Mouse (Mus musculus) intestine, embryonic 15.5 days (tissue): ENCODE results near the gene 4932438A13Rik. TPM values are rescaled to one million over a fixed set of nuclear protein-coding genes. Genes with fewer than 3 reads are reported as not detected.
A peak's percentile ranks its signal among the peaks of the same experiment; 100 is the strongest.

Experiments
- ATAC-seq: fragments of 200-750 bp; cut with Nextera tagmentation; 2 replicates; pipeline ENCODE4 v1.8.0; 2017; ENCODE audit warnings: moderate TSS enrichment, moderate library complexity
- H3K27ac ChIP-seq: fragments of 300-500 bp; sonication (generic); 2 replicates; pipeline ENCODE4 v1.5.1; 2015; ENCODE audit warnings: mild to moderate bottlenecking, inconsistent platforms
- H3K27me3 ChIP-seq: fragments of 300-500 bp; sonication (generic); replicated peaks from 2 replicates; pipeline ENCODE4 v1.6.1; 2015; ENCODE audit warnings: inconsistent platforms
- H3K36me3 ChIP-seq: fragments of 300-500 bp; sonication (generic); 2 replicates; pipeline ENCODE4 v1.6.1; 2015; ENCODE audit warnings: inconsistent platforms
- H3K4me1 ChIP-seq: fragments of 300-500 bp; sonication (generic); replicated peaks from 2 replicates; pipeline ENCODE4 v1.6.1; 2015; ENCODE audit warnings: inconsistent platforms
- H3K4me2 ChIP-seq: fragments of 300-500 bp; sonication (generic); replicated peaks from 2 replicates; pipeline ENCODE4 v1.6.1; 2015; ENCODE audit warnings: mild to moderate bottlenecking, inconsistent platforms
- H3K4me3 ChIP-seq: fragments of 300-500 bp; sonication (generic); replicated peaks from 2 replicates; pipeline ENCODE4 v1.5.1; 2015; ENCODE audit warnings: inconsistent platforms
- H3K9ac ChIP-seq: fragments of 300-500 bp; sonication (generic); 2 replicates; pipeline ENCODE4 v1.6.1; 2015; ENCODE audit warnings: inconsistent platforms
- H3K9me3 ChIP-seq: fragments of 300-500 bp; sonication (generic); 2 replicates; pipeline ENCODE4 v1.6.1; 2016; ENCODE audit warnings: inconsistent platforms
- WGBS: fragments of 180-500 bp; shearing (Covaris S2); methylation state at CpG from one replicate; pipeline ENCODE4 v1.1.7; 2015; 5-methylcytosine and 5-hydroxymethylcytosine counted together
- polyA plus RNA-seq: library from polyadenylated mRNA; unstranded; fragments of >200 nt; fragmentation: Nextera tagmentation; extraction: Ambion mirVana; gene quantifications from 2 replicates; pipeline ENCODE4 v1.2.1, GENCODE M21; 2015

The 4932438A13Rik gene
- polyA plus RNA-seq, 1 experiment from 2014 or later, result 36.4 TPM

DNA sequence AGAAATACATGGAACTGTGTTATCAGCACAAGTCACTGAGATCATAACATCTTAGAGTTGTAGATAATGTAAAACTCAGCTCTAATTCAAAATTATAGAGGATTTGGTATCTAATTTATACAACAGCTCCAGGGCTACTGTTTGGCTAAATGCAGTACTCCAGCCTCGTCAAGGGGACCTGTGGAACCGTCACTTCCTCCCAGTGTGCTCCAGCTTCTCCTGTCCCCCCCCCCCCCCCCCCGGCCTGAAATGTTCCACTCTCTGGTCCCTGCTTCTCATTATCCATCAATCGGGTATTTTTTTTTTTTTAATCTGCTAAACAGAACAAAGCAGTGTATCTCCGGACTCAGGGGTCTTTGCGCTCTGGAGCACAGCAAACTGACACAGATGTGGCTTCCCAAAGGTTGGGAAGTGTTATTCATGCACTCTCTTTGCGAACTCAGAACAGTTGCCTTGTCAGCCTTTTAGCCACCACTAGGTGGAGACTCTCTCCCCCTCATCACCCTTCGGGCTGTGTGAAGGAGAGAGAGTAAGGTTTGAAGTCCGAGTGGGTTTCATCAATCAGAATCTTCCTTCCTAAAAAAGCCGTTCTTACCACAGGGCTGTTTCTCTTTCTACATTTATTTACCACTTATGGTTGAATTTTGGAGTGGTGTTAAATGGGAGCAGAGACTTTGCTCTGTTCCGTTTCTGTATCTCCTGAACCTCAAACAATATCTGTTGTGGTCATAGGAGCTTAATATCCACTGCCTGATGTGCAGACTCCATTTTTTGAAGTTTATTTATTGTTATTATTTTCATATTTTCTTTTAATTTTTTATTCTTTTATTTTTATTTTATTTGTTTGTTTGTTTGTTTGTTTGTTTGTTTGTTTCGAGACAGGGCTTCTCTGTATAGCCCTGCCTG lies 22.0 kb upstream of the 4932438A13Rik start:
- Histone ChIP-seq H3K4me3 (no peak overlapping the region), H3K9ac (no peak overlapping the region), H3K27me3 (no peaks in the 10 kb centered on the region), H3K27ac (no peak overlapping the region), H3K9me3 (no peaks in the 10 kb centered on the region), H3K4me2 (0 out of 2 replicates have a peak overlapping the region, but pooled peaks have one; percentile 2), H3K4me1 (no peaks in the 10 kb centered on the region), H3K36me3 (no peaks in the 10 kb centered on the region)
- peak; percentile 84 for ATAC-seq
- whole genome bisulfite sequencing, result 21% methylated on average over 12 of the region's 12 CpGs

DNA sequence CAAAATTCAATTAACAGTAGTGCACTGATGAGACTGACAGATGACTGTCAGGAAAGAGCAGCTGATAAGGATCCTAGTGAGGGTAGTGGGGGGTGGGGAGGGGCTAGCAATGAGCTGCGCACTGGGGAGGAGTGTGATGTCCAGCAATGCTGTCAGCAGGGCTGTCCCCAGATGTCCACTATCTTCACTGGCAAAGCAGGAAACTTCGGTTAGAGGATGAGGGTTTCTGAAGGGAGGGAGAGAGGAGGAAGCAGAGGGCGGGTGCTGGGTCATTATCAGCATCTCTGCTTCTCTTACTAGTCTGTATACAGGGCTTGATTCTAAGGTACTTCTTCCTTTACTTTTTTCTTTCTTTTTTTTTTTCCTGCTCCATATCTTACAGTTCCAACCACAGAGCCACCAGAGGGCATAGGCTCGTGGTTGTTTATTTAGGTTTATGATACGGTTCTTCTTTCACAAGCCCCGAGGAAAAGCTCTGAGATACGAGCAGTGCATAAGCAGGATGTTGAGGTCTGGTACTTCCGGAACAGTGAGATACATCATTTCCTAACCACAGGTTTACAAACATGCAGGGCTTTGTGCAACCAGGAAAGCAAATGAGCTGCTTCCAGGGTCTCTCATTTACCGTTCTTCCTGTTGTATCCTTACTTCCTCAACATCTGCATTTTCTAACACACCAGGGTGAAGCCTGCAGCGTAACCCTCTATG lies 9.0 kb upstream of the 4932438A13Rik start:
- ATAC-seq, result no peak
- no peaks in the 10 kb centered on the region for H3K9me3 ChIP-seq
- H3K27me3 ChIP-seq, result no peaks in the 10 kb centered on the region
- H3K4me1 ChIP-seq, result no peaks in the 10 kb centered on the region
- WGBS, result 28% methylated on average over 10 of the region's 10 CpGs
- H3K4me2 ChIP-seq, result peak overlapping the region; percentile 26
- H3K36me3 ChIP-seq, result no peaks in the 10 kb centered on the region
- 0 out of 2 replicates have a peak overlapping the region, but pooled peaks have one; percentile 3 for H3K4me3 ChIP-seq
- H3K9ac ChIP-seq, result no peak overlapping the region
- H3K27ac ChIP-seq, result 0 out of 2 replicates have a peak overlapping the region, but pooled peaks have one; percentile 9

DNA sequence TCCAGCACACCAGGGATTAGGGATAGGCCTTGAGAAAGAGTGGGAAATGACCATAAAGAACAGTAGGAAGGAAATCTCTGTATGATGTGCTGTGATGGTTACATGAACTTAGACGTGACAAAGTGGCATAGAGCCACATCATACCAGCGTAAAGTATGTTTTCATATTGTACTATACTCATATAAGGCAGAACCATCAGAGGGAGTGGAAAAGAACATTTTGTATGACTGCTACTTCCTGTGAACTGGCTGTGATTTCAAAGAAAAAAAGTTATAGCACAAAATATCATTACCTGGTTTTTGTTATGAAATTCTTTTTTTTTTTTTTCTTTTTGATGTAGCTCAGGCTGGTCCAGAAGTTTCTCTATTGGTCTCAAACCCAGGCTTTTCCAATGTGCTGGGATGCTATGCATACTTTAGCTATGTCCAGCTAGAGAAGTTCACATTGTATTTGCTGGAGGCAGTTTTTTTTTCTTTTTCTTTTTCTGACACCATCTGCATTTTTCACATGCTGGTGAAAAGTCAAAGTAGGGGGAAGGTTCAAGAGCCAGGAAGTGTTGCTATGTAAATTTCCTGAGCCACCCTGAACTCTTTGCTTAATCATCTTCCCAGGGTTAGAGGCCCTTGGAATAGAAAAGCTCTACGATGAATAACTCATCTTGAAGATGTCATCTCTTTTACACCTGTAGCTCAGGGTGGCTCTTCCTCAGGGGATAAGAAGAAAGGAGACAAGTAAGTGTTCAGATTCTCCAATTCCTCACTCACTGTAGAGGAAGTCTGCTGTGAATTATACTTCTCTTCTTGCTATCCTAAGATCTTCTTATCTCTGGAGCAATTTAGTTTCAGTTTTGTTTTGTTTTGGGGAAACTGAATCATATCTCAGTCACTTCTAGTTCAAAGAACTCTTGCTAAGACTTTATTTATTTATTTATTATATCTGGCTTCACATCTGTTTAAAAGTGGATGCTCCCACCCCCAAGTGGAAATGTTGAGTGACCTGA lies 1.2 kb upstream of the 4932438A13Rik start:
- Histone ChIP-seq H3K4me2 (peak overlapping the region; percentile 66; the same call in 1 of the 2 replicates), H3K9me3 (no peaks in the 10 kb centered on the region), H3K9ac (no peak overlapping the region), H3K27ac (no peak overlapping the region), H3K36me3 (peaks cover 5% of the 10 kb centered on the region; the same call in 1 of the 2 replicates), H3K27me3 (no peaks in the 10 kb centered on the region), H3K4me1 (0 out of 2 replicates have a peak, but pooled peaks cover 2% of the 10 kb centered on the region), H3K4me3 (no peak overlapping the region)
- 88% methylated on average over 3 of the region's 3 CpGs for WGBS
- no peak for ATAC-seq

DNA sequence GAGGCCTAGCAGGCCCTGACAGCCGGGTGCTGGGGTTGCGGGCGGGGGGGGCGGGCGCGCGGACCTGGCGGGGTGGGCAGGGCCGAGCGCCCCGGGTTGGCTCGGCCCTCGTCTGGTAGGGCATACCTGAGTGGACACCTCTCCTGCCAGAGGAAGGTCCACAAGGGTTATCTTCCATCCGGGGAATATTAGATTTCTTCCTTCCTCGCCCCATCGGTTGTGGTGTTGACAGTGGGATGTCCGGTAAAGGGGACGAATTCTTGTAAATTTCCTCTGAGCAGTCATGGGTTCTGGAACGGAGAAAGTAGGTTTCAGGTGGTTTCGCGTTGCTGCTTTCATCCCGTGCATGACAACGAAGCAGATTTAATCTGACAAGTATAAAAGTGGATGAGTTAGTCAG lies 523 bp downstream of the 4932438A13Rik start:
- WGBS, result 2% methylated on average over 19 of the region's 23 CpGs
- Histone ChIP-seq H3K4me1 (0 out of 2 replicates have a peak, but pooled peaks cover 2% of the 10 kb centered on the region), H3K4me2 (peak overlapping the region; percentile 66), H3K9me3 (no peaks in the 10 kb centered on the region), H3K27ac (0 out of 2 replicates have a peak overlapping the region, but pooled peaks have one; percentile 64), H3K27me3 (no peaks in the 10 kb centered on the region), H3K4me3 (peak overlapping the region; percentile 82), H3K36me3 (peaks cover 8% of the 10 kb centered on the region; the same call in 1 of the 2 replicates), H3K9ac (peak overlapping the region; percentile 82)
- ATAC-seq, result peak; percentile 69

DNA sequence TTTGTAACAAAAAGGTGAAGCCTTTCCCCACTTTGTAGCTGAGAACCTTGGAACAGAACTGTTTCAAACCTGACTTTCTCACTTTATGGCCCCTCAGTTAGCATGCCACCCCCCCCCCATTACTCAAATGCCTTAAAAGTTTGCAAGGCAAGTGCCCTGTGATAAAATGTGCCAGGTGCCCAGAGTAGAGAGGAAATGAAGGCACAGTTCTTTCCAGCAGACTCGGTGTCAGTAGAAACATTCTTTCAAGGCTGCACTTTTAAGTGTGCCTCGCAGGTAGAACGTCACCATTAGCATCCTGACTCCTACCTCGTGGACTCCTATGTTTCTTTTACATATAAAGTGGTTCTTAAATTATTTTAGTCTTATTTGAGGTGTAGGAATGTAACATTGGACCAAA lies 977 bp downstream of the 4932438A13Rik start:
- 0 out of 2 replicates have a peak, but pooled peaks cover 2% of the 10 kb centered on the region for H3K4me1 ChIP-seq
- H3K4me2 ChIP-seq, result peak overlapping the region; percentile 66
- H3K9ac ChIP-seq, result peak overlapping the region; percentile 82
- no peak for ATAC-seq
- peak overlapping the region; percentile 82 for H3K4me3 ChIP-seq
- H3K27ac ChIP-seq, result no peak overlapping the region
- H3K27me3 ChIP-seq, result no peaks in the 10 kb centered on the region
- peaks cover 8% of the 10 kb centered on the region; the same call in 1 of the 2 replicates for H3K36me3 ChIP-seq
- 51% methylated on average over 4 of the region's 4 CpGs for WGBS
- H3K9me3 ChIP-seq, result no peaks in the 10 kb centered on the region

DNA sequence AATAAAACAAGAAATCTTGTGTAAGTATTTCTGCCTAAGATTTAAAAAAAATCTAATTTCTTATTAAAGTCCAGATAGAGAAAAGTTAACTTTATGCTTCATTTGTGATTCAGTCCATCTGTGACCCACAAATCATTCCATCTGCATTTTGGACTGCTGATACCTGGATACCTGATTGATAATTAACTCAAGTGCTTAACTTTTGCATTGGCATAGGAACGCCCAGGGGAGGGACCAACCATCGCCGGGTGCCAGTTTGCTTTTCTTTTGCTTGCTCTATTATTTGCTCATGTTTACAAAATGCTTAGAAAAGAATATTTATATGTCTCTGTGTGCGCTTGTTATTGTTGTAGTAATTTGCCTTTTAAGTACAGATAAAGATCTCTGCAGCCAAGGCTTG lies 1.6 kb downstream of the 4932438A13Rik start:
- Histone ChIP-seq H3K9ac (no peak overlapping the region), H3K36me3 (peaks cover 8% of the 10 kb centered on the region; the same call in 1 of the 2 replicates), H3K4me3 (no peak overlapping the region), H3K4me2 (no peak overlapping the region), H3K27me3 (no peaks in the 10 kb centered on the region), H3K27ac (no peak overlapping the region), H3K9me3 (no peaks in the 10 kb centered on the region), H3K4me1 (0 out of 2 replicates have a peak, but pooled peaks cover 2% of the 10 kb centered on the region)
- ATAC-seq, result no peak
- WGBS, result 89% methylated on average over 4 of the region's 4 CpGs

DNA sequence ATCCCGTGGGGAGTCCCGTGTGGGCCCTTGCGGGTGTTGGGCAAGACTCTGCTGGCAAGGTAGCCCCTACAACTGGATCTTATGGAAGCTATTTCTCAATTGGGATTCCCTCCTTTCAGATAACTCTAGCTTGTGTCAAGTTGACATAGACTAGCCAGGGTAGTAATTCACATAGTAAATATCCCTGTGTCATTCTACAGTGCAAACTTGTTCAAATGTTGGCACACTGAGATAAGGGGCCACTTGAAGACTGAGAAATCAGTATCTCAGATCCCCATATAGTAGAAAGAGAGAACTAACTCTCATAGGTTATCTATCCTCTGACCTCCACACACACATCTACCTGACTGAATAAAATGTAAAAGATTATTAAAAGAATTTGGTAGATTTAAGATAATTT lies 42.5 kb downstream of the 4932438A13Rik start:
- Histone ChIP-seq H3K4me3 (no peak overlapping the region), H3K9me3 (no peaks in the 10 kb centered on the region), H3K9ac (no peak overlapping the region), H3K36me3 (no peaks in the 10 kb centered on the region; the same call in 1 of the 2 replicates), H3K27ac (no peak overlapping the region), H3K4me2 (no peak overlapping the region), H3K4me1 (no peaks in the 10 kb centered on the region), H3K27me3 (no peaks in the 10 kb centered on the region)
- WGBS, result 97% methylated on average over 3 of the region's 3 CpGs
- no peak for ATAC-seq

DNA sequence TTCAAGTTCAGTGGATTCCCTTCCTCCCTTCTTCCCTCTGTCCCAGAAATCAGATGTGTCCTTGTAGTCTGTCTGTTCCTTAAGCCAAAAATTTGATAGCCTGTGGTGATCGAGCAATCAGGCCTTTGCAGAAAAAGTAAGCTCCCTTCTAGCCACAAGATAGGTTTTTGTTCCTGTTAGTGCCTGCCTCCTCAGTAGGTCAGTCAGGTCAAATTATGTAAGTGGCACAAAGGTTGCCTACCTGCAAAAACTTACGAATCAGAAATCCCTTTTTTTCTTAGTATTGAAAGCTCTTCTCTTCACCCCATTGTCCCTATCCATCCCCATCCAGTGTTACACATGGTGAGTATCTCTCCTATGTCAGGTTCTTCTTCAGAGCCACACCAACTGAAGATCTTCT lies 54.9 kb downstream of the 4932438A13Rik start:
- ATAC-seq, result no peak
- 89% methylated on average over 2 of the region's 2 CpGs for WGBS
- no peak overlapping the region for H3K4me3 ChIP-seq
- H3K4me1 ChIP-seq, result no peaks in the 10 kb centered on the region
- H3K27me3 ChIP-seq, result no peaks in the 10 kb centered on the region
- no peak overlapping the region for H3K9ac ChIP-seq
- no peak overlapping the region for H3K4me2 ChIP-seq
- H3K9me3 ChIP-seq, result no peaks in the 10 kb centered on the region
- H3K36me3 ChIP-seq, result no peaks in the 10 kb centered on the region
- H3K27ac ChIP-seq, result no peak overlapping the region

DNA sequence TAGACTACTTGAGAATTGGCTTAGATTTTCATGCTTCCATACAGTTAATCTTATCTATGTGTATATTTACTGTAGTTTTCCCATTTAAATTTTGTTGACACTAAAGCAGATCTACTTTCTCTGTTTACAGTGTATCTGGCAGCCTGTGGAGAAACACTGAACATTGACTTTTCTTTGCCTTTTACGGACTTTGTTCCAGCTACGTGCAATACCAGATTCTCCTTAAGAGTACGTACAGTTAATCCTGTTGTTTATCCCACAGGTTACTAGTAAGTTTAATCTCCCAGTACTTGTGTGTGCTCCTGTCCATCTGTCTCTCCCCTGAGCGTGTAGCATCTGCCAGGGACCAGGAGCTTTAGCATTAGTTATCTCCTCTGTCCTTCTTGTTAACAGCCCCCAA lies 55.4 kb downstream of the 4932438A13Rik start:
- Histone ChIP-seq H3K36me3 (no peaks in the 10 kb centered on the region), H3K4me1 (no peaks in the 10 kb centered on the region), H3K27me3 (no peaks in the 10 kb centered on the region), H3K9ac (no peak overlapping the region), H3K9me3 (no peaks in the 10 kb centered on the region), H3K4me3 (no peak overlapping the region), H3K4me2 (no peak overlapping the region), H3K27ac (no peak overlapping the region)
- no peak for ATAC-seq
- WGBS, result 68% methylated on average over 4 of the region's 4 CpGs

DNA sequence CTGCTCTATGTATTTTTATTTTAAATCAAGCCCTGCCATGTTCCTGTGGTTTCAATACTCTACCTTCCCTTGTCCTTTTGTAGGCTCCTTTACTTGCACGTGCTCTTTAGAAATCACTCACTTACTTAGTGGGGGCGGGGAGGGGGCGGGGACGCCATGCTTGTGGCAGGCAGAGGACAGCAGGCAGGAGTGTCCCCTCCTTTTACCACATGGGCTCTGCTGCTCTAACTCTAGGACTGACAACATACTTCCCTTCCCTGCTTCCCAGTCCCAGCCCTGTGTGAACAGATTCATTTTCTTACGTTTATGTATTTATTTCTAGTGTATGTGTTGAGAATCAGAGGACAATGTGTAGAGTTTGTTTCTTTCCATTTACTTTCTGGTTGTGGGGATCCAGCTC lies 78.7 kb downstream of the 4932438A13Rik start:
- WGBS, result 37% methylated on average over 5 of the region's 5 CpGs
- ATAC-seq, result peak; percentile 88
- Histone ChIP-seq H3K27me3 (no peaks in the 10 kb centered on the region), H3K4me3 (no peak overlapping the region), H3K4me2 (no peak overlapping the region), H3K4me1 (no peaks in the 10 kb centered on the region), H3K9ac (no peak overlapping the region), H3K36me3 (no peaks in the 10 kb centered on the region), H3K9me3 (no peaks in the 10 kb centered on the region), H3K27ac (0 out of 2 replicates have a peak overlapping the region, but pooled peaks have one; percentile 17)

DNA sequence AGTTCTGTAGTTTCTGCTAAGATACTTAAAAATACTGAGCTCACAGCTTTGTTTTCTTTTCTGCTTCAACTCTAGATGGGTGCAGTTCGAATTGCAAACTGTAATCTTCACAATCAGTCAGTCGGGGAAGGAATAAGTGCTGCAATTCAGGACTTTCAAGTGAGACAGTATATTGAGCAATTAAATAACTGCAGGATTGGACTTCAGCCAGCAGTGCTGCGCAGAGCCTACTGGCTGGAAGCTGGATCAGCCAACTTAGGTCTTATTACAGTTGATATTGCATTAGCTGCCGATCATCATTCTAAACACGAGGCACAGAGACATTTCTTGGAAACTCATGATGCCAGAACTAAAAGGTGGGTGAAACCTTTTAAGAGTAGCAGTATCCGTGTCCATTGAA lies 79.2 kb downstream of the 4932438A13Rik start:
- 54% methylated on average over 6 of the region's 6 CpGs for WGBS
- no peaks in the 10 kb centered on the region for H3K9me3 ChIP-seq
- H3K4me2 ChIP-seq, result no peak overlapping the region
- ATAC-seq, result peak; percentile 93
- H3K9ac ChIP-seq, result no peak overlapping the region
- H3K4me3 ChIP-seq, result no peak overlapping the region
- H3K4me1 ChIP-seq, result no peaks in the 10 kb centered on the region
- no peaks in the 10 kb centered on the region for H3K36me3 ChIP-seq
- no peaks in the 10 kb centered on the region for H3K27me3 ChIP-seq
- H3K27ac ChIP-seq, result no peak overlapping the region
